Mouse (Mus musculus): ENCODE measurements around the gene Tcl1b1. TPM values are rescaled to one million over a fixed set of nuclear protein-coding genes. Genes with fewer than 3 reads are reported as not detected.

Gene Tcl1b1
- polyA plus RNA-seq, 1 experiment = not detected

- Histone ChIP-seq H3K36me3 (ENCODE audit: control insufficient read depth, insufficient read depth, low read length, poor library complexity, severe bottlenecking) (no peaks in the 10 kb centered on the region), H3K4me3 (ENCODE audit: low read depth, low read length) (no peak overlapping the region), H3K27me3 (ENCODE audit: control insufficient read depth, insufficient read depth, low read length, poor library complexity, severe bottlenecking) (no peaks in the 10 kb centered on the region)
These were observed 49.7 kb downstream of the Tcl1b1 start for GRCm38 (mm10) chr12:105209231-105209630.

More at GRCm38 (mm10) chr12:105209231-105209630, 49.7 kb downstream of the Tcl1b1 start:
- Histone ChIP-seq H3K4me1 (ENCODE audit: control insufficient read depth, insufficient read depth, low read length) (no peaks in the 10 kb centered on the region), H3K9ac (ENCODE audit: low read depth, poor library complexity, severe bottlenecking) (no peak overlapping the region), H3K27ac (ENCODE audit: insufficient read depth, low read length) (no peak overlapping the region), H3K9me3 (replicated peaks; ENCODE audit: control insufficient read depth, insufficient read depth, low read length, poor library complexity, severe bottlenecking) (no peaks in the 10 kb centered on the region)
- TF ChIP-seq CTCF (IDR thresholded peaks at IDR 0.05; ENCODE audit: low read depth, low read length) (no peak), EP300 (IDR thresholded peaks at IDR 0.05; ENCODE audit: insufficient read depth, low read depth, low read length) (no peak), POLR2A (IDR thresholded peaks at IDR 0.05; ENCODE audit: insufficient read depth, low read length) (no peak)

Other genes with a start within 250 kb of the Tcl1b1 start
- gene Syne3, start 149.9 kb upstream of the Tcl1b1 start, polyA plus RNA-seq (2011; ENCODE audit: insufficient read depth, insufficient read length, low read depth, missing spikeins) = 1.2 and 1.9 TPM in 2 replicates
- 36.4 and 38.7 TPM in 2 replicates for gene Glrx5, start 127.0 kb upstream of the Tcl1b1 start, polyA plus RNA-seq (2011; ENCODE audit: insufficient read depth, insufficient read length, low read depth, missing spikeins)
- gene Tcl1b2, start 13.7 kb upstream of the Tcl1b1 start, polyA plus RNA-seq (2011; ENCODE audit: insufficient read depth, insufficient read length, low read depth, missing spikeins) = not detected in 2 replicates
- not detected in 2 replicates for gene Tcl1b5, start 16.7 kb downstream of the Tcl1b1 start, polyA plus RNA-seq (2011; ENCODE audit: insufficient read depth, insufficient read length, low read depth, missing spikeins)
- not detected in 2 replicates for gene Tcl1b3, start 31.4 kb downstream of the Tcl1b1 start, polyA plus RNA-seq (2011; ENCODE audit: insufficient read depth, insufficient read length, low read depth, missing spikeins)
- gene Tcl1b4, start 42.3 kb downstream of the Tcl1b1 start, polyA plus RNA-seq (2011; ENCODE audit: insufficient read depth, insufficient read length, low read depth, missing spikeins) = not detected in 2 replicates
- gene Tcl1, start 63.1 kb downstream of the Tcl1b1 start, polyA plus RNA-seq (2011; ENCODE audit: insufficient read depth, insufficient read length, low read depth, missing spikeins) = 47.2 and 52.8 TPM in 2 replicates
- gene Tunar, start 174.2 kb downstream of the Tcl1b1 start, polyA plus RNA-seq (2011; ENCODE audit: insufficient read depth, insufficient read length, low read depth, missing spikeins) = 1.5 and 1.8 TPM in 2 replicates

Data from ES-Bruce4 (cell line).